Mouse (Mus musculus) liver, postnatal 0 days (tissue): ENCODE measurements around the gene Ago1.

Source experiments
- CTCF ChIP-seq: sonication (generic); IDR thresholded peaks from 2 replicates; pipeline ENCODE4 v1.5.1; 2016; ENCODE audit warnings: antibody characterized with exemption, low read depth
- EP300 ChIP-seq: IDR thresholded peaks from 2 replicates; pipeline ENCODE4 v1.6.1; 2016; ENCODE audit warnings: antibody characterized with exemption, low read depth, mild to moderate bottlenecking

- TF ChIP-seq CTCF (no peak), EP300 (no peak)
Observed at GRCm38 (mm10) chr4:126433175-126433574, 35.2 kb downstream of the Ago1 start.
